In the genomic region with DNA sequence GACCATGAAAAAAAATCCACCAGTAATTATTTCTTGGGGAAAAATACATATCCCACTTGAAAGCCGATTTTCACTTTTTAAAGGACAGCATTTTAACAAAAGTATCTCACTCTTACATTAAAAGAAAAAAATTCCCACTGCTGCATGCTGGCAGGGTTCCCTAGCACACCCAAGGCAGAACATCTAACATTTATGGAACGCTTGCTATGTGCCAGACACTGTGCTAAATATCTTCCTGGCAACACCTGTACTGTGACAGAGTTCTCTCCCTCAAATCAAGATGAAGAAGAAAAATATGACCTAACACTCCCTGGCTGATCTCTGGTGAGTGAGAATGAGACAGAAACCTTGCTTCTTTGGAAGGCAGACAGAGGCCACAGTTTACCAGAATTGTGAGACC, we compare ENCODE assay signal across 15 mouse cellular contexts.
"Had no signal": no experiment of that assay in that cellular context is flagged by ENCODE, and none has a peak within 500 bp of the region (broad histone marks: within the 10 kb centered on the region; RNA-seq: fewer than 3 reads in every experiment).

No protein-coding gene starts in this region.

- H3K4me3 ChIP-seq: neural tube, embryonic 12.5 days; neural tube, embryonic 13.5 days; neural tube, embryonic 15.5 days; stomach, embryonic 15.5 days had no signal

- H3K27ac ChIP-seq: neural tube, embryonic 12.5 days; neural tube, embryonic 13.5 days; neural tube, embryonic 15.5 days; stomach, embryonic 15.5 days; stomach, postnatal 0 days had no signal

- DNase-seq: retina, postnatal 1 day; right cerebral cortex, postnatal 14 days; right cerebral cortex, postnatal 25 days; spleen, adult 18-20 months; thymus, adult 18-20 months; thymus, adult 2 months; thymus, postnatal 14 days; thymus, postnatal 25 days; thymus, postnatal 36 days; thymus, postnatal 4 days had no signal
